Mouse (Mus musculus): ENCODE measurements around the gene Dtd1.

- TF ChIP-seq POLR2A (IDR thresholded peaks at IDR 0.05; ENCODE audit: borderline replicate concordance, extremely low read depth, insufficient read depth, insufficient read length, poor library complexity, severe bottlenecking) (no peak), CTCF (IDR thresholded peaks at IDR 0.05; ENCODE audit: borderline replicate concordance, extremely low read depth, insufficient read depth, insufficient read length) (no peak)
Observed at GRCm38 (mm10) chr2:144617074-144617874, 17.6 kb downstream of the Dtd1 start.
